Mouse (Mus musculus) megakaryocyte, embryonic 14.5 days (primary cell): Measurements from ENCODE around the gene Txnl4b. TPM values are rescaled to one million over a fixed set of nuclear protein-coding genes. Genes with fewer than 3 reads are reported as not detected.

Source experiments
- H3K27me3 ChIP-seq: replicated peaks from 2 replicates; pipeline ENCODE3; 2012; ENCODE audit warnings: inconsistent platforms
- H3K36me3 ChIP-seq: replicated peaks from 2 replicates; pipeline ENCODE3; 2012; ENCODE audit warnings: low read length, inconsistent platforms, mixed read lengths
- H3K4me1 ChIP-seq: 2 replicates; pipeline ENCODE4 v1.6.1; 2012; ENCODE audit warnings: inconsistent platforms
- H3K4me3 ChIP-seq: replicated peaks from 2 replicates; pipeline ENCODE3; 2012; ENCODE audit warnings: moderate library complexity, mild to moderate bottlenecking, inconsistent platforms
- H3K9me3 ChIP-seq: 2 replicates; pipeline ENCODE4 v1.6.1; 2012; ENCODE audit warnings: inconsistent platforms
- FLI1 ChIP-seq: IDR thresholded peaks from 2 replicates; pipeline ENCODE4 v1.6.1; 2012; ENCODE audit warnings: low read length, inconsistent platforms, mixed read lengths
- GATA1 ChIP-seq: IDR thresholded peaks from 3 replicates; pipeline ENCODE4 v1.6.1; 2012; ENCODE audit warnings: mixed read lengths, low read length, inconsistent platforms, borderline replicate concordance
- polyA plus RNA-seq: library from polyadenylated mRNA; stranded (reverse); fragments of >175 nt; gene quantifications from 2 replicates; pipeline ENCODE4 v1.2.3, GENCODE M21; 2012; ENCODE audit warnings: low replicate concordance; ENCODE audit not compliant: insufficient read depth

The Txnl4b gene
- polyA plus RNA-seq, 1 experiment: 10.7 TPM

DNA sequence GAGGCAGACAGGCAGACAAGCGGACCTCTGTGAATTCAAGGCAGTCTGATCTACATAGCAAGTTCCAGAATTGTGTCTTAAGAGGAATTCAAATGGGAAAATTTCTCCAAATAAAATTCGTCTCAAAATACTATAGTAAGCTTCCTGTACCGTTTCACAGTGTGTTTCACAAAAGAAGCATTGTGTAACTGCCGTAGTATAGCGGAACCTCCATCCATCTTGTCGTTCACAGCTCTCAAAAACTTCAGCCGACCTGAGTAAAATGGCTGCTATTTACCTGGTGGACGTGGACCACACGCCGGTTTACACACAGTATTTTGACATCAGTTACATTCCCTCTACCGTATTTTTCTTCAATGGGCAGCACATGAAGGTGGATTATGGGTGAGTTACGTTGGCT, 5.4 kb downstream of the Txnl4b start:
- peaks cover 46% of the 10 kb centered on the region for H3K4me1 ChIP-seq
- peaks cover 10% of the 10 kb centered on the region for H3K27me3 ChIP-seq
- peaks cover 72% of the 10 kb centered on the region for H3K36me3 ChIP-seq
- H3K4me3 ChIP-seq: no peak overlapping the region
- no peaks in the 10 kb centered on the region for H3K9me3 ChIP-seq
- TF ChIP-seq FLI1: no peak
- TF ChIP-seq GATA1: no peak

DNA sequence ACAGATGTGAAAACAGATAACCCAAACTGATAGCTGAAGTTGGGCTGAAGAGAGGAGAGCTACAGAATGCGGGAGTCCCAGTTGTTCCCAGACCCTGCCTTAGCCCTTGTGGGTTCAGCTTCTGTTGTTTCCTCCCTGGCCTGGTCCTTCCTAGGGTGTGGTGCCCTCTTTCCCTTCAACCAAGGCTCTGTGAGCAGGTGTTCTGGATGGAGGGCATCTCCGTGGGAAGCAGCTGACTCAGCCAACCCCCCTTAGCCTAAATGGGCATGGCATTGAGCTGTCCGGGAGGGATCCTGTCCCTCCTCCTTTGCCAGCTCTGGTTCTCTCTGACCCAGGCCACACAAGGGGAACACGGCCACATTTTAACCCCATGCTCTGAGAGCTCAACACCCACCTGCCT, 10.6 kb downstream of the Txnl4b start:
- Histone ChIP-seq H3K36me3 (peaks cover 40% of the 10 kb centered on the region), H3K4me3 (peak overlapping the region; percentile 8), H3K4me1 (peaks cover 26% of the 10 kb centered on the region), H3K9me3 (peaks cover 7% of the 10 kb centered on the region), H3K27me3 (peaks cover 26% of the 10 kb centered on the region)
- TF ChIP-seq FLI1 (no peak), GATA1 (no peak)

DNA sequence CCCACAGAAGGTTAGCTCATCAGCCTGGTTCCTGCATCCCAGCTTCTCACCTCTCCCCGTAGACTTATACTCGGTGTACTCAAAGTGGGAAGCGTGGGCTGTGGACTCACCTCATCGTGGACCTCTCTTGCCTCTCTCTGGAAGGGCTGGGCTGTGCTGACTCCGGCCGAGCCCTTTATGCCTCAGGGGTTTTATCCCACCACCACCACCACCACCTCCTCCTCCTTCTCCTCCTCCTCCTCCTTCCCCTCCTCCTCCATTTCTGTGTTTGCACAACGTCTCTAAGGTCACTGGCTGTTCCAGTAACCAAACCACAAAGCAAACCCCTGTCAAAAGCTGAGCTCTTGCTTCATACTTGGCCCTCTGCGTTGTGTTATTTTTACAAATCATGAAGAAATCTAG, 13.2 kb downstream of the Txnl4b start, which contains the start of gene Hp:
Gene Hp, minus strand, starts transcription at position 273 of the 402 bp plus-strand sequence.
- H3K9me3 ChIP-seq: peaks cover 16% of the 10 kb centered on the region

DNA sequence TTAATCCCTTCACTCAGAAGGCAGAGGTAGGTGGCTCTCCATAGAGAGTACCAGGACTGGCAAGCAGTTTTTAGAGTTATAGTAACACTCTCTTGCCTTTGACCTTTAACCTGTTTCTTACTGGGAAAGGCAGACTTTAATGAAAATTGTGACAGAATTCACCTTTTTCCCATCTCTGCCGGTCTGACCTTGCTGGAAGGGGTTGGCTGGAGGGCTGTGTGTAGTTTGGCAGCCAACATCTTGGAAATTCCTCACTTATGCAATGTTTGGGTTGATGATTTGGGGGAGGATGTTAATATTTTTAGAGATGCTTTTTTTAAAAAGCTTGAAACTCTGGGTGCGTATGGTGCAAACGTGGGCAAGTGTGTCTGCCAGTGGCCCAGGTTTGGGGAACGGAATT, 18.6 kb downstream of the Txnl4b start:
- TF ChIP-seq FLI1 (no peak), GATA1 (no peak)
- H3K4me1 ChIP-seq: peaks cover 6% of the 10 kb centered on the region
- no peaks in the 10 kb centered on the region for H3K36me3 ChIP-seq

More for the DNA sequence above, 13.2 kb downstream of the Txnl4b start, which contains the start of gene Hp:
- Histone ChIP-seq H3K36me3 (peaks cover 15% of the 10 kb centered on the region), H3K4me1 (peaks cover 24% of the 10 kb centered on the region), H3K27me3 (peaks cover 28% of the 10 kb centered on the region), H3K4me3 (peak within 1 kb of the TSS; percentile 70)
- TF ChIP-seq FLI1 (no peak), GATA1 (no peak)

DNA sequence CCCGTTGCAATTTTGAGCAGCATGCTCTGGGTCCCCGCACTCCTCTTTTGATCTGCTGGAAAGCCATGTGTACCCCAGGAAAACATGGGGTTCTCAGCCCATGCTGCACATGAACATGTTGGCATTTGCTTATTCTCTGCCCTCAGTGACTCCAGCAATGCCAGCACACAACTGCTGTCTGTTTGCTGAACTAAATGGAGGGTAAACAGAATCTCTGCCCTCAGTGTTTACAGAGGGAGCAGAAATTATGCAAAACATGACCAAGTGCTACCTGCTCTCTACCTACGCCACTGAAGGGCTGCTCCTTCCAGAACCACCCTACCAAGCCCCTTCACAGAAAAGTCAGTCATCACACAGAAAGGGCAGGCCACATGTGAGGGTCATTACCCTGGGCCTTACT, 19.1 kb downstream of the Txnl4b start:
- TF ChIP-seq GATA1 (no peak), FLI1 (no peak)
- H3K4me3 ChIP-seq: no peak overlapping the region
- peaks cover 27% of the 10 kb centered on the region for H3K9me3 ChIP-seq
- peaks cover 20% of the 10 kb centered on the region for H3K27me3 ChIP-seq
- no peaks in the 10 kb centered on the region for H3K36me3 ChIP-seq
- peaks cover 6% of the 10 kb centered on the region for H3K4me1 ChIP-seq

More for the DNA sequence above, 18.6 kb downstream of the Txnl4b start:
- Histone ChIP-seq H3K27me3 (peaks cover 20% of the 10 kb centered on the region), H3K9me3 (peaks cover 27% of the 10 kb centered on the region), H3K4me3 (no peak overlapping the region)

DNA sequence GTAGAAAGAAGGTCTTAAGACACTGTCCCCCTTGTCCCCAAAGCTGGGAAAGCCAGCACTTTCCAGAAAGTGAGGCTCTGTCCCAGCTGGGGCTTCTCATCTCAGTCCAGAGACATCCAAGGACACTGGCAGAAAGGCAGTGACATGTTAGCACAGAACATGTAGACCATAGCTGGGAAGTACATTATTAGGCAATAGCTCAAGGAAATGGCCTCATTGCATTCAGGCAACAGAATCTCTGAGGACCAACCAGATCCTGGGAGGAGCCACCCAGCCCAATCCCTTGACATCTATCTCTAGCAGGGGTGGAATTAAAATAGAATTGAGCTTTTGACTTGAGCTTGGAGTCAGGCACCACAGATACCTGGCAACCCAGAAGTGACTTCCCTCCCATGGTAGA, 20.0 kb downstream of the Txnl4b start:
- no peak for TF ChIP-seq FLI1
- TF ChIP-seq GATA1: no peak
- Histone ChIP-seq H3K36me3 (no peaks in the 10 kb centered on the region), H3K9me3 (peaks cover 27% of the 10 kb centered on the region), H3K4me3 (no peak overlapping the region), H3K27me3 (peaks cover 20% of the 10 kb centered on the region), H3K4me1 (peaks cover 6% of the 10 kb centered on the region)

DNA sequence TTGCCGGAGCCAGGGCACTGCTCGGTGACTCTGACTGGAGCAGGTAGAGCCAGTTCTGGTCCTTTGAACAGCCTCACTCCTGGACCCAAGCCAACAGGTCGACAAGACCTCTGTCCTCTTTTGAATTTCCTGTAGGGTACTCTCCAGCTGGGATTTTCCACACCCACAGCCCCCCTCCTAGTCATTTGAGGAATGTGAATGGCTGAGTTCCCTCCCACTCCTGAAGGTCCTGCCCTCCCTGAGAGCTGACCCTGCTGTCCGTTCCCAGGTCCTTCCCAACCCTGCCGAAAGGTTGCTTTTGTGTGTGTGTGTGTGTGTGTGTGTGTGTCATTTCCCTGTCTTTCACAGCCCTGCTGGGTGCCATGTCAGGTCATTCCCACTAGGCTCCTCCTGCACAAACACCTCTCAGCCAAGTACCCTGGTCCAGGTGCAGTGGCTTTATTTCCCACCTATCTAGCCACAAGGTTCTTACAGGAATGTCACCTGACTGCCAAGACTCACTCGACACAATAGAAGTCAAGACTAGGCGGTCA, 21.3 kb downstream of the Txnl4b start:
- no peak for TF ChIP-seq FLI1
- peaks cover 8% of the 10 kb centered on the region for H3K36me3 ChIP-seq
- peaks cover 20% of the 10 kb centered on the region for H3K9me3 ChIP-seq
- peaks cover 10% of the 10 kb centered on the region for H3K4me1 ChIP-seq
- no peak overlapping the region for H3K4me3 ChIP-seq
- peaks cover 18% of the 10 kb centered on the region for H3K27me3 ChIP-seq

DNA sequence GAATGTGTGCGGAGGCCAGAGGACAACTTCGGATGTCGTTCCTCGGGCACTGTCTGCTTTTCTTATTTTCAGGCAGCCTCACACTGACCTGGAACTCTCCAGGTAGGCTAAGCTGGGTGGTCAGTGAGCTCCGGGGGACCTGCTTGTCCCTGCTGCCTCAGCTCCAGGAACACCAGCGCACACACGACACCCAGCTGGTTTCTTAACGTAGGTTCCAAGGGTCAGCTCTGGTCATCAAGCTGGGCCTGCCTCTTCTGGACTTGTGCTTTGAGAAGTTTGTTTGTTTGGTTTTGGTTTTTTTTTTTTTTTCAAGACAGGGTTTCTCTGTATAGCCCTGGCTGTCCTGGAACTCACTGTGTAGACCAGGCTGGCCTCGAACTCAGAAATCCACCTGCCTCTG, 25.2 kb downstream of the Txnl4b start:
- peaks cover 47% of the 10 kb centered on the region for H3K36me3 ChIP-seq
- TF ChIP-seq GATA1: no peak
- no peak for TF ChIP-seq FLI1
- H3K9me3 ChIP-seq: no peaks in the 10 kb centered on the region
- peaks cover 6% of the 10 kb centered on the region for H3K4me1 ChIP-seq
- H3K27me3 ChIP-seq: peaks cover 13% of the 10 kb centered on the region
- no peak overlapping the region for H3K4me3 ChIP-seq

DNA sequence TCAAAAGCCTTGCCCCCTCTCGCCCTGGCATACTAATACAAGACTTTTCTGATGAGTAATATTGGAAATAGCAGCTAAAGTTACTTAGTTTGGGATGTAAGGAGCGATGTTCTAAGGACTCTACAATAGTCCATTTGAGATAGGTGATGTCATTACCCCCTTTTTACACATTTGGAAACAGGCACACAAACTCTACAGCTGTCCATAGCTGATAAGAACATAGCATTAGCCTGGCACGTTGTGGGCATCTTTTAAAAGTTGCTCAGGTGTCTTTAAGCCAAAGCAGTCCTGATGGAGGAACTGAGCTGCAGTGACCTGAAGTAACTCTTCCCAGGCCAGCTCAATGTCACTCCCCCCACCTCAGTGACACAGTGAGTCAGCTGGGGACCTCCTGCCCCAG, 25.7 kb downstream of the Txnl4b start:
- H3K27me3 ChIP-seq: peaks cover 13% of the 10 kb centered on the region
- H3K4me1 ChIP-seq: peaks cover 7% of the 10 kb centered on the region; the same call in 1 of the 2 replicates
- H3K36me3 ChIP-seq: peaks cover 51% of the 10 kb centered on the region
- no peak overlapping the region for H3K4me3 ChIP-seq
- TF ChIP-seq FLI1 (no peak), GATA1 (no peak)
- no peaks in the 10 kb centered on the region for H3K9me3 ChIP-seq

DNA sequence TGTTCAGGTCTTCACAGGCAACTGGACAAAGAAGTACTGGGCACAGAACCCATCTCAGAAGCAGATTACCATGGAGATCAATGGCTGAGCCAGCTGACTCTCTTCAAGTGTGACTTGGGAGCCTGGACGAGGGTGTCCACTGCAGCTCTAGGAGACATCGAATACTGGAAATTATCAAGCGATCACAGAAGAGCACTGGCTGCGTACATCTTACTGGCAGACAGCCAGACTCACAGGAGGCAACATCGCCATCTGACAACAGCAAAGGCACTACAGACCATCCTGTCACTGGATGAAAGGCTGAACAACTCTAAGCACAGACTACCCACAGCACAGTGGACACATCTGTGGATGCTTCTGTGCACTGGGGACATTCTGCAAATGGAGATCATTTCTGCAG, 26.5 kb downstream of the Txnl4b start:
- peaks cover 9% of the 10 kb centered on the region for H3K27me3 ChIP-seq
- H3K36me3 ChIP-seq: peaks cover 59% of the 10 kb centered on the region
- no peaks in the 10 kb centered on the region for H3K9me3 ChIP-seq
- H3K4me1 ChIP-seq: peaks cover 8% of the 10 kb centered on the region; the same call in 1 of the 2 replicates
- H3K4me3 ChIP-seq: no peak overlapping the region
- TF ChIP-seq GATA1 (no peak), FLI1 (no peak)
